Mouse (Mus musculus): ENCODE data around the gene 2310034G01Rik.
A peak's percentile ranks its signal among the peaks of the same experiment; 100 is the strongest.

Gene 2310034G01Rik

GRCm38 (mm10) chr19:46314872-46315742 is 35.0 kb downstream of the 2310034G01Rik start:
- DNase-seq (ENCODE audit: low read depth, low spot score), result no peak

- no peak for DNase-seq (ENCODE audit: low read depth, low spot score)
Observed at GRCm38 (mm10) chr19:46314151-46314601, 35.9 kb downstream of the 2310034G01Rik start.

- DNase-seq (ENCODE audit: low read depth, low spot score), result no peak
Observed at GRCm38 (mm10) chr19:46313591-46313990, 36.5 kb downstream of the 2310034G01Rik start.

GRCm38 (mm10) chr19:46313116-46313515 is 37.0 kb downstream of the 2310034G01Rik start:
- no peak for DNase-seq (ENCODE audit: low read depth, low spot score)

GRCm38 (mm10) chr19:46312566-46312965 is 37.5 kb downstream of the 2310034G01Rik start:
- DNase-seq (ENCODE audit: low read depth, low spot score), result no peak

- DNase-seq (ENCODE audit: low read depth, low spot score), result no peak
Observed at GRCm38 (mm10) chr19:46311341-46311740, 38.8 kb downstream of the 2310034G01Rik start.

- DNase-seq (ENCODE audit: low read depth, low spot score), result no peak
Observed at GRCm38 (mm10) chr19:46310312-46310865, 39.7 kb downstream of the 2310034G01Rik start.

GRCm38 (mm10) chr19:46309651-46310305 is 40.3 kb downstream of the 2310034G01Rik start:
- DNase-seq (ENCODE audit: low read depth, low spot score), result no peak

- DNase-seq (ENCODE audit: low read depth, low spot score), result peak; percentile 87
Observed at GRCm38 (mm10) chr19:46308706-46309435, 41.2 kb downstream of the 2310034G01Rik start.

GRCm38 (mm10) chr19:46308303-46308702 is 41.8 kb downstream of the 2310034G01Rik start:
- no peak for DNase-seq (ENCODE audit: low read depth, low spot score)

GRCm38 (mm10) chr19:46307781-46308180 is 42.3 kb downstream of the 2310034G01Rik start:
- DNase-seq (ENCODE audit: low read depth, low spot score), result no peak

GRCm38 (mm10) chr19:46306751-46307289 is 43.3 kb downstream of the 2310034G01Rik start:
- DNase-seq (ENCODE audit: low read depth, low spot score), result no peak

GRCm38 (mm10) chr19:46306268-46306610 is 43.9 kb downstream of the 2310034G01Rik start:
- DNase-seq (ENCODE audit: low read depth, low spot score), result no peak

- DNase-seq (ENCODE audit: low read depth, low spot score), result peak; percentile 77
Observed at GRCm38 (mm10) chr19:46305432-46306267, 44.5 kb downstream of the 2310034G01Rik start.

- DNase-seq (ENCODE audit: low read depth, low spot score), result no peak
Observed at GRCm38 (mm10) chr19:46304908-46305333, 45.2 kb downstream of the 2310034G01Rik start.

GRCm38 (mm10) chr19:46304216-46304841 is 45.8 kb downstream of the 2310034G01Rik start, which contains the start of gene Nfkb2:
Nfkb2 (plus strand) TSS chr19:46304320.
- peak; percentile 79 for DNase-seq (ENCODE audit: low read depth, low spot score)

GRCm38 (mm10) chr19:46303251-46304215 is 46.6 kb downstream of the 2310034G01Rik start:
- DNase-seq (ENCODE audit: low read depth, low spot score), result no peak

- no peak for DNase-seq (ENCODE audit: low read depth, low spot score)
Observed at GRCm38 (mm10) chr19:46302551-46302950, 47.6 kb downstream of the 2310034G01Rik start.

Data from embryo, embryonic 11.5 days (tissue).